Mouse (Mus musculus) kidney, postnatal 10 days (tissue): Measurements from ENCODE around the gene Edn3.

Experiments used
- DNase-seq: peaks from one replicate; pipeline ENCODE4 v3.0.0; 2021; ENCODE audit warnings: mixed read lengths

The Edn3 gene

DNA sequence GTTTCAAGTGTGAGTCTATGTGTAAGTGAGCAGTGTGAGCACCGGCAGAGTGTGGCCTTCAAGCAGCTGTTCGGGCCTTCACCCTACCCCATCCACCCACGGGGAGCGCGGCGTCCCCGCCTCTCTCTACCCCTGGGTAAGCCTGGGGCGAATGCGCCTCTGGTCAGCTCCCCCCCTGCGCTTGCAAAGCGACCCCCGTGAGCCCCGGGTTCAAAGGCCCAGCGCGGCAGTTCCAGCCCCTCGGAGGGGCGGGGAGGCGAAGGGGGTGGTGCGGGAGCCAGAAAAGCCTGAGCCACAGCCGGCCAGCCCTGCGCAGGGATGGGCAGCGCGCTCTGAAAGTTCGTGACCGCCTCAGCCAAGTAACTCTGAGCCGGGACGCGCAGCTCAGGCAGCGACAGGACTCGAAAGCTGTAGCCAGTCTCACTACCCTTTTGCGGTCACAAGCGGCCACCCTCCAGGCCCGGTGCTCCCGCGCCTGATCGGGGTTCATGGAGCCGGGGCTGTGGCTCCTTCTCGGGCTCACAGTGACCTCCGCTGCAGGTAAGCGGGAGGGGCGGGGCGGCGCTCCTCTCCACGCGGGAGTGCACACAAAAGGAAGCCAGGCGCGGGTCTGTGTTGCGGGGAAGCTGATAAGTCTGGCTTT lies at the start of gene Edn3:
Gene Edn3 (plus strand): TSS at position 141 of the 643 bp plus-strand sequence.
- DNase-seq: peak; percentile 56

DNA sequence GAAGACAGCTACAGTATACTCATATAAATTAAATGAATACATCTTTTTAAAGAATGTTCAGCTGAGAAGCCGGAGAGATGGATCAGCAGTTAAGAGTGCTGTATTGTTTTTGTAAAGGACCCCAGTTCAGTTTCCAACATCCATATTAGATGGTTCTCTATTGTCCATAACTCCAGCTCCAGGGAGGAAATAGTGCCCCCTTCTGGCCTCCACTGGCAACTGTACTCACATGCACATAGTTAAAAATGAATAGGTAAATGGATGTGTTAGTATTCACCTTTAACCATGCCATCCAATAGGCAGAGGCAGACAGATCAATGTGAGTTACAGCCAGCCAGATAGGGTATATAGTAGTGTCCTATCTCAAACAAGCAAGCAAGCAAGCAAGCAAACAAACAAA lies 48.4 kb upstream of the Edn3 start:
- no peak for DNase-seq

- no peak for DNase-seq
Measured at GRCm38 (mm10) chr2:174715938-174716337, 44.5 kb upstream of the Edn3 start.

- no peak for DNase-seq
Measured at GRCm38 (mm10) chr2:174717857-174718256, 42.6 kb upstream of the Edn3 start.

- no peak for DNase-seq
Measured at GRCm38 (mm10) chr2:174727114-174727823, 33.1 kb upstream of the Edn3 start.

GRCm38 (mm10) chr2:174731939-174732338 lies 28.5 kb upstream of the Edn3 start:
- DNase-seq: no peak

- DNase-seq: no peak
Measured at GRCm38 (mm10) chr2:174735270-174735669, 25.1 kb upstream of the Edn3 start.

- DNase-seq: no peak
Measured at GRCm38 (mm10) chr2:174747182-174747581, 13.2 kb upstream of the Edn3 start.

- no peak for DNase-seq
Measured at GRCm38 (mm10) chr2:174748381-174748780, 12.0 kb upstream of the Edn3 start.

GRCm38 (mm10) chr2:174753197-174753596 lies 7.2 kb upstream of the Edn3 start:
- DNase-seq: no peak

DNA sequence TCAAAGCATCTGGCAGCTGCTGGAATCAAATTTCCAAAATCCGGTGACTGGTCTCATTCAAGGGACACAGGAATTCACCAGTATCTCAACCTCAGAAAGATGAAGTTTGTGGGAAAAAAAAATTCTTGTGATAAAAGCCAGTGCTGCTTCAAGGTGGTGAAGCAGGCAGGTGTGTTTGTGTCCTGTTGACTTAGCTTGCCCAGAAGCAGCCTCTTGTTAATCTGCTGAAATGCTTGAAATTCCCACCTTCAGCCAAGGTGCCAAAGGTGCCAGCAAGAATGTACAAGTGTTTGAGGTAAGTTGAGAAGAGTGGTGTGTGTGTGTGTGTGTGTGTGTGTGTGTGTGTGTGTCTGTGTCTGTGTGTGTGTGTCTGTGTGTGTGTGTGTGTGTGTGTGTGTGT lies 6.2 kb upstream of the Edn3 start:
- no peak for DNase-seq

DNA sequence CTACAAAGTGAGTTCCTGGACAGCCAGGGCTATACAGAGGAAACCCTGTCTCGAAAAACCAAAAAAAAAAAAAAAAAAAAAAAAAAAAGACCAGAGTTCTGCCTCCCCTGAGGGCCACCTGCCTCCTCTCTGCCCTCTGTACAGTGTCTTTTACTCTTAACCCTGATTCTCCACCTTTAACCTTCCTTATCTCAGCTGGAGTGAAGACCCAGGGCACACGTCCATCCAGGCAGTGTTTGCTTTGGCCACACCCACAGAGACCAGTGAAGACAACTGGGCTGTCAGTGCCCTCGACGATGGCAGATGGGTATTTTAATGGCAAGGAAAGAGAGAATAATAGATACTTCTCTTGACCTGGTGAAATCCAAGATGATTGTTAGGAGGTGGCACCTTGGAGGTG lies 1.2 kb upstream of the Edn3 start:
- no peak for DNase-seq

GRCm38 (mm10) chr2:174761452-174762101 lies 1.2 kb downstream of the Edn3 start:
- peak; percentile 13 for DNase-seq

GRCm38 (mm10) chr2:174762310-174762709 lies 1.9 kb downstream of the Edn3 start:
- no peak for DNase-seq

- DNase-seq: peak; percentile 30
Measured at GRCm38 (mm10) chr2:174768891-174769528, 8.6 kb downstream of the Edn3 start.

DNA sequence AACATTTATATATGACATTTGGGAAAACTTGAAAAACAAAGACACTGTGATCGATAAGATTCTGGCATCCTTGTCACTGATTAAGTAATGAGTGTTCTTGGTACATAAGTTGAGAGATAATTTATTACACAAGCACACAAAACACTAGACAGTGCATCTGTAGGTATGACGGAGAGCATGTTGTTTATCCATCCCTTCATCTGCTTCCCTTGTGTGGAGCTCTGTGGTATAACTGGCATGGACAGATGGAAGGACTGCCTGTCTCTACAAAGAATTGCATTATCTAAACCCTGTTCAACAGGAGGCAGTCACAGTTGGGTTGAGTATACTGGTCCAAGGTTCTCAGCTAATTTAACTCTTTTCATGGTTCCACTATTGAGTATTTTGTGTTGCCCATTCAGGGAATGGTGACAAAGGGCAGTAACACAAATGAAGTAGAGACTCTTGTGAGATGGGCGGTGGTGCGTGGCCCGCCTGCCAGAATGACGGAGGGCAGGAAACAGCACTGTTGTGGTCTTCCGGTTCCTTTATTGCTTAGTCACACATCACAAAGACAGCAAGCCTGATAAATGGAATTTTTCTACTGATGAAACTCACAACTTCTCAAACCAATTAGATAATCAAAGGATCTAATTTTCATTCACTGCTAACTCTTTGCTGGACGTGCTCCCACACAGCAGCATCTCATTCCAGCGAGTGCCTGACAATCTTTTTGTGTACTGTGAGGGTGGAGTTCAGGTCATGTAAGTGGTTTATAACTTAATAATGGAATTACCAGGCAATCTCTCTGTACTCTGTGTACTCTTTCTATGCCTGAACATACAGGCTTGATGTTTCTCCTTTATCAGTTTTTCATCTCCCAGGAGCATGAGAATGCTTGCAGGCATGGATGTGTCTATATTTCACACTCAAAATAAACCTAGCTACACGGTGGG lies 14.0 kb downstream of the Edn3 start:
- no peak for DNase-seq

DNA sequence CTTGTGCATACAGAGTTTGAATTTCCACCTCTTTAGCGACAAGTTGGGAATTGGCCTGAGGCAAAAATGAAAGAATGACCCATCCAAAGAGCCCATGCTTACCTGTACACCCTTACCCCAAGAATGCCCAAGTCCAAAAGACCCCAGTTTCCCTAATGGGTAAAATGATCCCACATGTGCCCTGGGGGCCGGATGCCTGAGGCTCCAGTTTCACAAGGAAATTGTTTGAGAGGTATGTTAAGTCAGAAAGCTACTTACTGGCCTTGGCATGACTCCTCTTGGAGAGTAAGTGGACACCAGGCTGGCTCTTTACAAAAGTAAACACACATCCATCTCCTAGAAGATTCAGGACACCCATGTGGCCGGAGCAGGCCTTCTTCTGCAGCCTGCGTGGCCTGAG lies 21.6 kb downstream of the Edn3 start:
- no peak for DNase-seq

- no peak for DNase-seq
Measured at GRCm38 (mm10) chr2:174782880-174783279, 22.5 kb downstream of the Edn3 start.

- DNase-seq: no peak
Measured at GRCm38 (mm10) chr2:174788830-174789229, 28.4 kb downstream of the Edn3 start.

DNA sequence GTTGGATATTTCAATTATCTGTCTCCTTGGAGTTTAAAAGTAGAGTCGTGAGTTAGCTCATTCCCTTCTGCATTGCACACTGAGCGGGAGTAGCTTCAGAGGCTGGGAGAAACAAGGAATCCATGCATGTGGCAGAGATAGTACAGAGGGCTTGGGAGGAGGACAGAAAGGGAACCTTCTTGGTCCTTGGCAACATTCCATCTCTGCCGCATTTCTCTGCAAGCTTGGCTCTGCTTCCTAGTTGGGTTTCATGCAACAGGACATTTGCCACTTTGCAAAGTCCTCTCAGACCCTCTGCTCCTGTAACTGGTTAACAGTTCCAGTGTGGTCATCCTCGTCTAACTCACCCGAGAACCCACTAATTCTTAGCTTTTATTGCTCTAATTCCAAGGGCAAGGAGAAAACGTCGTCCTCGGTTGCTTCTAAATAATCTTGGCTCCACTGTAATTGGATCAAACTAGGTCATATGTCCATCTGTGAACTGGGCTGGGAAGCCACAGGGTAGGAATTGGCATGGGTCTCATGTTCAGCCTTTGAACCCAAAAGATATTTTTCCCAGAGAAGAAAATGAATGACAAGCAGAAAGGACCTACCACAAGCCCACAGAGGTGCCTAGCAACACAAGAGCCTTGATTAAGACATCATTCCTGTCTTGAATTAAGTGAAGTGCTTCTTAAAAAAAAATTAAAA lies 32.2 kb downstream of the Edn3 start:
- no peak for DNase-seq

- no peak for DNase-seq
Measured at GRCm38 (mm10) chr2:174793181-174793580, 32.8 kb downstream of the Edn3 start.

DNA sequence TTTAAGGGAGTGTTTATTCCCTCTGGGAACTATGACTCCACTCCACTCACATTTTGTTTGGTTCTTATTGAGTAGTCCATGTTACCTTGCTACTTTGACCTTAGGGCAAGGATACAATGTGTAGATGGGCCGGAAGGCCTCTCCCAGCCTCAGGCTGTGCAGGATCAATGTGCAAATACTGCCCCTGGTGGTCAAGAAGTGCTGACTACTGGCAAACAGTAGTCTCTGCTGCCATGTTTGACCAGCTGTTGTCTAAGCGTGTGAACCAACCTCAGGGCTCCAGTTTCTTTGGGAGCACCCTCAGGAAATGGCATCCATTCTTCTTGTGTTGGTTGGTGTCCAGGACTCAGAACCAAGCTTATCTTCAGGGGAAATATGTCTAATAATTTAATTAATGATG lies 36.6 kb downstream of the Edn3 start:
- DNase-seq: no peak
